Mouse (Mus musculus): ENCODE results near the gene Elovl3. TPM values are rescaled to one million over a fixed set of nuclear protein-coding genes. Genes with fewer than 3 reads are reported as not detected.
"Not testable (repeated sequence)": the region's sequence is repeated elsewhere in the genome, so short reads cannot be mapped to it uniquely, and the experiment has no call there.

The Elovl3 gene
- polyA plus RNA-seq, 1 experiment from 2014 or later: not detected

- Histone ChIP-seq H3K4me1 (ENCODE audit: control insufficient read depth, insufficient read depth, low read length) (peaks cover 5% of the 10 kb centered on the region), H3K9me3 (replicated peaks; ENCODE audit: control insufficient read depth, low read length) (no peaks in the 10 kb centered on the region), H3K4me2 (ENCODE audit: low read length) (no peak overlapping the region), H3K36me3 (ENCODE audit: control insufficient read depth, insufficient read depth, low read length) (no peaks in the 10 kb centered on the region), H3K9ac (ENCODE audit: low read length) (no peak overlapping the region), H3K4me3 (ENCODE audit: low read depth, low read length) (no peak overlapping the region), H3K27me3 (replicated peaks; ENCODE audit: control insufficient read depth, insufficient read depth, low read length) (peaks cover 38% of the 10 kb centered on the region), H3K27ac (ENCODE audit: low read depth, low read length) (no peak overlapping the region)
- DNase-seq (ENCODE audit: low spot score) (peak; percentile 4), ATAC-seq (peak; percentile 15; the same call in 1 of the 2 replicates)
- WGBS: 11% methylated on average over 6 of the region's 6 CpGs
Observed at GRCm38 (mm10) chr19:46141091-46141490, 9.4 kb downstream of the Elovl3 start.

- Histone ChIP-seq H3K27ac (ENCODE audit: low read depth, low read length) (no peak within 1 kb of the TSS), H3K36me3 (ENCODE audit: control insufficient read depth, insufficient read depth, low read length) (no peaks in the 10 kb centered on the region), H3K4me1 (ENCODE audit: control insufficient read depth, insufficient read depth, low read length) (peaks cover 12% of the 10 kb centered on the region), H3K9me3 (replicated peaks; ENCODE audit: control insufficient read depth, low read length) (no peaks in the 10 kb centered on the region), H3K4me3 (ENCODE audit: low read depth, low read length) (peak within 1 kb of the TSS; percentile 36), H3K9ac (ENCODE audit: low read length) (no peak within 1 kb of the TSS; the same call in 1 of the 2 replicates), H3K4me2 (ENCODE audit: low read length) (peak within 1 kb of the TSS; percentile 65), H3K27me3 (replicated peaks; ENCODE audit: control insufficient read depth, insufficient read depth, low read length) (peaks cover 53% of the 10 kb centered on the region)
- under 1% methylated on average over 44 of the region's 47 CpGs for WGBS
- ATAC-seq: no peak
- peak; percentile 12 for DNase-seq (ENCODE audit: low spot score)
Observed at GRCm38 (mm10) chr19:46147511-46148371, 16.0 kb downstream of the Elovl3 start, which contains the start of gene Pitx3. Gene Pitx3, minus strand, starts transcription at chr19:46148326.

- peak overlapping the region; percentile 36 for H3K4me3 ChIP-seq (ENCODE audit: low read depth, low read length)
- peaks cover 17% of the 10 kb centered on the region for H3K4me1 ChIP-seq (ENCODE audit: control insufficient read depth, insufficient read depth, low read length)
- WGBS: under 1% methylated on average over 24 of the region's 27 CpGs
- no peak overlapping the region; the same call in 1 of the 2 replicates for H3K9ac ChIP-seq (ENCODE audit: low read length)
- H3K27ac ChIP-seq (ENCODE audit: low read depth, low read length): no peak overlapping the region
- ATAC-seq (peak; percentile 16; the same call in 1 of the 2 replicates), DNase-seq (ENCODE audit: low spot score) (peak; percentile 74)
- no peaks in the 10 kb centered on the region for H3K36me3 ChIP-seq (ENCODE audit: control insufficient read depth, insufficient read depth, low read length)
- H3K9me3 ChIP-seq (replicated peaks; ENCODE audit: control insufficient read depth, low read length): no peaks in the 10 kb centered on the region
- H3K4me2 ChIP-seq (ENCODE audit: low read length): peak overlapping the region; percentile 65
- peaks cover 53% of the 10 kb centered on the region for H3K27me3 ChIP-seq (replicated peaks; ENCODE audit: control insufficient read depth, insufficient read depth, low read length)
Observed at GRCm38 (mm10) chr19:46148372-46148760, 16.7 kb downstream of the Elovl3 start.

- peak overlapping the region; percentile 65 for H3K4me2 ChIP-seq (ENCODE audit: low read length)
- no peaks in the 10 kb centered on the region for H3K9me3 ChIP-seq (replicated peaks; ENCODE audit: control insufficient read depth, low read length)
- DNase-seq (ENCODE audit: low spot score) (no peak), ATAC-seq (no peak)
- WGBS: 28% methylated on average over 12 of the region's 12 CpGs
- H3K4me1 ChIP-seq (ENCODE audit: control insufficient read depth, insufficient read depth, low read length): peaks cover 24% of the 10 kb centered on the region
- H3K4me3 ChIP-seq (ENCODE audit: low read depth, low read length): peak overlapping the region; percentile 36; the same call in 1 of the 2 replicates
- no peak overlapping the region for H3K27ac ChIP-seq (ENCODE audit: low read depth, low read length)
- no peaks in the 10 kb centered on the region for H3K36me3 ChIP-seq (ENCODE audit: control insufficient read depth, insufficient read depth, low read length)
- no peak overlapping the region for H3K9ac ChIP-seq (ENCODE audit: low read length)
- peaks cover 51% of the 10 kb centered on the region for H3K27me3 ChIP-seq (replicated peaks; ENCODE audit: control insufficient read depth, insufficient read depth, low read length)
Observed at GRCm38 (mm10) chr19:46149091-46149490, 17.4 kb downstream of the Elovl3 start.

- under 1% methylated on average over 37 of the region's 37 CpGs for whole genome bisulfite sequencing
- Histone ChIP-seq H3K4me3 (ENCODE audit: low read depth, low read length) (peak within 1 kb of the TSS; percentile 96), H3K36me3 (ENCODE audit: control insufficient read depth, insufficient read depth, low read length) (no peaks in the 10 kb centered on the region), H3K4me1 (ENCODE audit: control insufficient read depth, insufficient read depth, low read length) (peaks cover 26% of the 10 kb centered on the region), H3K27me3 (replicated peaks; ENCODE audit: control insufficient read depth, insufficient read depth, low read length) (peaks cover 35% of the 10 kb centered on the region), H3K4me2 (ENCODE audit: low read length) (peak within 1 kb of the TSS; percentile 90), H3K27ac (ENCODE audit: low read depth, low read length) (no peak within 1 kb of the TSS), H3K9ac (ENCODE audit: low read length) (peak within 1 kb of the TSS; percentile 85), H3K9me3 (replicated peaks; ENCODE audit: control insufficient read depth, low read length) (no peaks in the 10 kb centered on the region)
- ATAC-seq (peak; percentile 99), DNase-seq (ENCODE audit: low spot score) (peak; percentile 99)
Observed at GRCm38 (mm10) chr19:46152127-46152803, 20.6 kb downstream of the Elovl3 start, which contains the start of gene Gbf1. Gene Gbf1, plus strand, starts transcription at chr19:46152509.

- ATAC-seq (no peak), DNase-seq (ENCODE audit: low spot score) (no peak)
- Histone ChIP-seq H3K4me3 (ENCODE audit: low read depth, low read length) (no peak overlapping the region), H3K9ac (ENCODE audit: low read length) (no peak overlapping the region), H3K4me2 (ENCODE audit: low read length) (no peak overlapping the region), H3K27me3 (replicated peaks; ENCODE audit: control insufficient read depth, insufficient read depth, low read length) (no peaks in the 10 kb centered on the region), H3K4me1 (ENCODE audit: control insufficient read depth, insufficient read depth, low read length) (no peaks in the 10 kb centered on the region), H3K36me3 (ENCODE audit: control insufficient read depth, insufficient read depth, low read length) (peaks cover 42% of the 10 kb centered on the region), H3K27ac (ENCODE audit: low read depth, low read length) (no peak overlapping the region), H3K9me3 (replicated peaks; ENCODE audit: control insufficient read depth, low read length) (no peaks in the 10 kb centered on the region)
- WGBS: 95% methylated on average over 3 of the region's 3 CpGs
Observed at GRCm38 (mm10) chr19:46165950-46166349, 34.3 kb downstream of the Elovl3 start.

GRCm38 (mm10) chr19:46167169-46167568 lies 35.5 kb downstream of the Elovl3 start:
- not testable (repeated sequence) for H3K9ac ChIP-seq (ENCODE audit: low read length); H3K9me3 ChIP-seq (replicated peaks; ENCODE audit: control insufficient read depth, low read length); ATAC-seq; H3K27me3 ChIP-seq (replicated peaks; ENCODE audit: control insufficient read depth, insufficient read depth, low read length); H3K4me2 ChIP-seq (ENCODE audit: low read length); DNase-seq (ENCODE audit: low spot score); H3K4me3 ChIP-seq (ENCODE audit: low read depth, low read length); H3K4me1 ChIP-seq (ENCODE audit: control insufficient read depth, insufficient read depth, low read length); H3K27ac ChIP-seq (ENCODE audit: low read depth, low read length)
- peaks cover 49% of the 10 kb centered on the region for H3K36me3 ChIP-seq (ENCODE audit: control insufficient read depth, insufficient read depth, low read length)
- WGBS: 85% methylated on average over 2 of the region's 2 CpGs

- peaks cover 42% of the 10 kb centered on the region for H3K36me3 ChIP-seq (ENCODE audit: control insufficient read depth, insufficient read depth, low read length)
- no peaks in the 10 kb centered on the region for H3K4me1 ChIP-seq (ENCODE audit: control insufficient read depth, insufficient read depth, low read length)
- H3K27me3 ChIP-seq (replicated peaks; ENCODE audit: control insufficient read depth, insufficient read depth, low read length): no peaks in the 10 kb centered on the region
- 71% methylated on average over 3 of the region's 3 CpGs for WGBS
- H3K4me2 ChIP-seq (ENCODE audit: low read length): no peak overlapping the region
- H3K27ac ChIP-seq (ENCODE audit: low read depth, low read length): no peak overlapping the region
- ATAC-seq: no peak
- H3K4me3 ChIP-seq (ENCODE audit: low read depth, low read length): no peak overlapping the region
- H3K9me3 ChIP-seq (replicated peaks; ENCODE audit: control insufficient read depth, low read length): no peaks in the 10 kb centered on the region
- no peak overlapping the region for H3K9ac ChIP-seq (ENCODE audit: low read length)
- DNase-seq (ENCODE audit: low spot score): no peak
Observed at GRCm38 (mm10) chr19:46169396-46169795, 37.7 kb downstream of the Elovl3 start.

Measured in forebrain, embryonic 14.5 days (tissue).